In the genomic region with DNA sequence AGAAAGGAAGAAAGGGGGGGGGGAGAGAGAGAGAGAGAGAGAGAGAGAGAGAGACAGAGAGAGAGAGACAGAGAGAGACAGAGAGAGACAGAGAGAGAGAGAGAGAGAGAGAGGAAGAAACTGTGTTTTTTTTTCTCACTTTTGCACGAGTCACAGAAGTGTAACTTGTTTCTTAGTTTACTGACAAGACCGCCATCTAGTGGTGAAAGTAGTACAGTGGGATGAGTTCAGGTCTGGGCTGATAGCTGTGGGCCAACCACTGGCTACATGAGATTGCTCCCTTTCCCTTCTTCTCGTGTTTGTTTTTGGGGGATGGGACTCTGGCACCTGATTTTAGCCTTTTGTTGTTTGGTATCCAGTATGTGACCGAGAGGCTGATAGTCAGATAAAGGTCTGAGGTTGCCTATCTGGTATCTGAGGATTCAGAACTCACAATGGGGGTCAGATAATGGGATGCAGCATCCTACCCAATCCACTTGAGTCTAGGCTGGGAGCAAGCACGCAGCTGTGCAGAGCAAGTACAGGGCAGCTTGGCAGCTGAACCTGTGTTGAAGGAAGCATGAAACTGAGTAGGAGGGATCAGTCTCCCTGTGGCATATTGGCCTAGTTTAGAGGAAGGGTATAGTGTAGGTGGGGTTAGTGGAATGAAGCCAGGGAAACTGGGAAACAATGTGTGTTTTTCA, we compare ENCODE assay signal across 8 mouse cellular contexts. TPM values are rescaled to one million over a fixed set of nuclear protein-coding genes. Genes with fewer than 3 reads are reported as not detected.
A peak's percentile ranks its signal among the peaks of the same experiment; 100 is the strongest.
DNase-seq lines count a peak whose midpoint lies in the region; ATAC-seq and TF ChIP-seq lines count a peak whose summit lies in the region.

No protein-coding gene starts in this region.

- ATAC-seq in forebrain, postnatal 0 days, result peak; percentile 85
- peak; percentile 65; the same call in 1 of the 2 replicates for ATAC-seq in lung, embryonic 15.5 days (ENCODE audit: borderline replicate concordance, extremely low read depth, low FRiP score, low TSS enrichment)

- no peak overlapping the region for H3K9ac ChIP-seq in forebrain, postnatal 0 days
- H3K9ac ChIP-seq in lung, embryonic 15.5 days, result no peak overlapping the region

- H3K4me1 ChIP-seq in forebrain, postnatal 0 days (ENCODE audit: insufficient read depth), result no peaks in the 10 kb centered on the region
- H3K4me1 ChIP-seq in lung, embryonic 15.5 days, result no peaks in the 10 kb centered on the region

- 26% methylated on average over 5 of the region's 5 CpGs for WGBS in forebrain, postnatal 0 days
- WGBS in lung, embryonic 15.5 days, result 16% methylated on average over 5 of the region's 5 CpGs

- H3K4me2 ChIP-seq in forebrain, postnatal 0 days (ENCODE audit: low read depth), result no peak overlapping the region
- no peak overlapping the region for H3K4me2 ChIP-seq in lung, embryonic 15.5 days

- H3K27me3 ChIP-seq in forebrain, postnatal 0 days (ENCODE audit: insufficient read depth, low read length), result no peaks in the 10 kb centered on the region
- H3K27me3 ChIP-seq in lung, embryonic 15.5 days, result no peaks in the 10 kb centered on the region

- no peak overlapping the region for H3K4me3 ChIP-seq in forebrain, postnatal 0 days (ENCODE audit: low read depth, low read length)
- H3K4me3 ChIP-seq in lung, embryonic 15.5 days, result no peak overlapping the region

- H3K36me3 ChIP-seq in forebrain, postnatal 0 days (ENCODE audit: insufficient read depth), result peaks cover 25% of the 10 kb centered on the region
- H3K36me3 ChIP-seq in lung, embryonic 15.5 days, result peaks cover 40% of the 10 kb centered on the region

- H3K9me3 ChIP-seq in forebrain, postnatal 0 days (ENCODE audit: low read length), result no peaks in the 10 kb centered on the region
- no peaks in the 10 kb centered on the region for H3K9me3 ChIP-seq in lung, embryonic 15.5 days

- DNase-seq in adrenal gland, postnatal 10 days, result peak; percentile 48
- no peak for DNase-seq in adrenal gland, adult 18-20 months (ENCODE audit: low spot score in 2 of 2)
- peak; percentile 91 for DNase-seq in 416B (ENCODE audit: low read depth)
- DNase-seq in c-Kit-negative CD71-positive TER-119-positive erythroid progenitor cells, embryonic 14.5 days (ENCODE audit: low read depth, low spot score), result peak; percentile 69
- DNase-seq in forebrain, postnatal 0 days, result peak; percentile 55
- DNase-seq in kidney, adult 9 months, result peak; percentile 75
- DNase-seq in skeletal muscle tissue, adult 2 months (ENCODE audit: low read depth, low spot score), result peak; percentile 40

- H3K27ac ChIP-seq in forebrain, postnatal 0 days (ENCODE audit: low read depth, low read length), result no peak overlapping the region
- no peak overlapping the region for H3K27ac ChIP-seq in lung, embryonic 15.5 days

- TF ChIP-seq CTCF in forebrain, postnatal 0 days (IDR thresholded peaks at IDR 0.05; ENCODE audit: low read depth), result peak; percentile 73

RNA-seq across cellular contexts. Expression of gene Zfp948, which starts 12.8 kb away (rescaled TPM):
- total RNA-seq in adrenal gland, postnatal 10 days (2021), result 10 to 100 TPM; 10.3 to 11.4 TPM
- 10 to 100 TPM in 1 of 2 experiments, 1 to 10 TPM in 1; 9.7 to 12.3 TPM for total RNA-seq in adrenal gland, adult 18-20 months (2021)
- total RNA-seq in forebrain, postnatal 0 days (2014; rRNA removed), result 21.0 and 21.8 TPM in 2 replicates
- 12.9 and 15.5 TPM in 2 replicates for polyA plus RNA-seq in forebrain, postnatal 0 days (2015; fragmentation: Nextera tagmentation; extraction: Ambion mirVana)
- polyA plus RNA-seq in lung, embryonic 15.5 days (2015; fragmentation: Nextera tagmentation; extraction: Ambion mirVana), result 16.9 and 17.8 TPM in 2 replicates

RNA-seq across cellular contexts. Expression of gene Zfp52, which starts 44.3 kb away (rescaled TPM):
- 10 to 100 TPM; 20.0 to 23.6 TPM for total RNA-seq in adrenal gland, postnatal 10 days (2021)
- total RNA-seq in adrenal gland, adult 18-20 months (2021), result 10 to 100 TPM; 21.3 to 41.2 TPM
- 3.2 and 4.9 TPM in 2 replicates for total RNA-seq in forebrain, postnatal 0 days (2014; rRNA removed)
- polyA plus RNA-seq in forebrain, postnatal 0 days (2015; fragmentation: Nextera tagmentation; extraction: Ambion mirVana), result 1.7 and 2.1 TPM in 2 replicates
- 4.3 and 5.1 TPM in 2 replicates for polyA plus RNA-seq in lung, embryonic 15.5 days (2015; fragmentation: Nextera tagmentation; extraction: Ambion mirVana)

Comparison
In these comparisons a context has a peak if more than half of its experiments do, and no peak if none do; other contexts are left out.
1. DNase-seq: peak in adrenal gland, postnatal 10 days (single experiment), 416B (single experiment), c-Kit-negative CD71-positive TER-119-positive erythroid progenitor cells, embryonic 14.5 days (single experiment), forebrain, postnatal 0 days (single experiment), kidney, adult 9 months (single experiment) and skeletal muscle tissue, adult 2 months (single experiment); none in adrenal gland, adult 18-20 months (0 of 2).